ENCODE assay signal across 7 mouse cellular contexts in genomic region chr14:20451302-20451701, GRCm38 (mm10). TPM values are rescaled to one million over a fixed set of nuclear protein-coding genes. Genes with fewer than 3 reads are reported as not detected.
DNase-seq lines count a peak whose midpoint lies in the region; ATAC-seq and TF ChIP-seq lines count a peak whose summit lies in the region.

No protein-coding gene starts in this region.

- no peaks in the 10 kb centered on the region for H3K27me3 ChIP-seq in lung, embryonic 16.5 days (ENCODE audit: control insufficient read depth, insufficient read depth, low read depth, low read length)
- no peaks in the 10 kb centered on the region for H3K27me3 ChIP-seq in forebrain, embryonic 12.5 days
- H3K27me3 ChIP-seq in limb, embryonic 14.5 days (ENCODE audit: control insufficient read depth, insufficient read depth, low read length), result no peaks in the 10 kb centered on the region
- H3K27me3 ChIP-seq in stomach, embryonic 15.5 days (replicated peaks), result no peaks in the 10 kb centered on the region

- TF ChIP-seq POLR2A in limb, embryonic 14.5 days (IDR thresholded peaks at IDR 0.05; ENCODE audit: borderline replicate concordance, extremely low read depth, insufficient read depth, insufficient read length), result no peak

- no peak overlapping the region for H3K27ac ChIP-seq in lung, embryonic 16.5 days (ENCODE audit: low read length)
- no peak overlapping the region for H3K27ac ChIP-seq in forebrain, embryonic 12.5 days
- no peak overlapping the region for H3K27ac ChIP-seq in limb, embryonic 14.5 days (replicated peaks; ENCODE audit: low read depth, low read length)
- H3K27ac ChIP-seq in stomach, embryonic 15.5 days, result no peak overlapping the region

- H3K36me3 ChIP-seq in lung, embryonic 16.5 days (ENCODE audit: control insufficient read depth, insufficient read depth, low read length), result peaks cover 8% of the 10 kb centered on the region
- H3K36me3 ChIP-seq in forebrain, embryonic 12.5 days (replicated peaks), result no peaks in the 10 kb centered on the region
- H3K36me3 ChIP-seq in limb, embryonic 14.5 days (ENCODE audit: control insufficient read depth, insufficient read depth, low read length), result peaks cover 10% of the 10 kb centered on the region
- H3K36me3 ChIP-seq in stomach, embryonic 15.5 days, result peaks cover 11% of the 10 kb centered on the region

- intact Hi-C loops in gastrocnemius, postnatal 36 days (cut with DNase I), result no loop called here

- DNase-seq in lung, adult 18-20 months, result no peak
- DNase-seq in limb, embryonic 14.5 days (ENCODE audit: low spot score), result no peak
- no peak for DNase-seq in gastrocnemius, postnatal 36 days

- no peak for ATAC-seq in lung, embryonic 16.5 days (ENCODE audit: low read depth)
- ATAC-seq in forebrain, embryonic 12.5 days (ENCODE audit: low FRiP score), result no peak
- no peak for ATAC-seq in limb, embryonic 14.5 days (ENCODE audit: low FRiP score, low read depth)
- no peak for ATAC-seq in stomach, embryonic 15.5 days (ENCODE audit: insufficient read depth, low FRiP score, low read depth)
- ATAC-seq in cerebellum, adult (ENCODE audit: insufficient number of reproducible peaks, low FRiP score, low TSS enrichment), result no peak

- 13% methylated on average over 2 of the region's 2 CpGs for WGBS in lung, embryonic 16.5 days
- WGBS in forebrain, embryonic 12.5 days, result 20% methylated on average over 2 of the region's 2 CpGs
- WGBS in limb, embryonic 14.5 days, result 14% methylated on average over 2 of the region's 2 CpGs
- WGBS in stomach, embryonic 15.5 days, result 6% methylated on average over 2 of the region's 2 CpGs

- peak overlapping the region; percentile 55 for H3K4me3 ChIP-seq in lung, embryonic 16.5 days (ENCODE audit: low read length)
- peak overlapping the region; percentile 35 for H3K4me3 ChIP-seq in forebrain, embryonic 12.5 days (replicated peaks)
- peak overlapping the region; percentile 34 for H3K4me3 ChIP-seq in limb, embryonic 14.5 days (replicated peaks; ENCODE audit: low read length)
- peak overlapping the region; percentile 43 for H3K4me3 ChIP-seq in stomach, embryonic 15.5 days (replicated peaks)

- peak overlapping the region; percentile 60 for H3K9ac ChIP-seq in lung, embryonic 16.5 days (ENCODE audit: low read length)
- 0 out of 2 replicates have a peak overlapping the region, but pooled peaks have one; percentile 9 for H3K9ac ChIP-seq in forebrain, embryonic 12.5 days
- H3K9ac ChIP-seq in limb, embryonic 14.5 days (ENCODE audit: low read depth, low read length, severe bottlenecking), result 0 out of 2 replicates have a peak overlapping the region, but pooled peaks have one; percentile 29
- H3K9ac ChIP-seq in stomach, embryonic 15.5 days, result no peak overlapping the region

- H3K9me3 ChIP-seq in lung, embryonic 16.5 days (ENCODE audit: control insufficient read depth, low read length), result no peaks in the 10 kb centered on the region
- H3K9me3 ChIP-seq in forebrain, embryonic 12.5 days, result no peaks in the 10 kb centered on the region
- no peaks in the 10 kb centered on the region for H3K9me3 ChIP-seq in limb, embryonic 14.5 days (ENCODE audit: control insufficient read depth, low read length)
- no peaks in the 10 kb centered on the region for H3K9me3 ChIP-seq in stomach, embryonic 15.5 days

- peak overlapping the region; percentile 67 for H3K4me2 ChIP-seq in lung, embryonic 16.5 days (ENCODE audit: low read depth, low read length)
- H3K4me2 ChIP-seq in forebrain, embryonic 12.5 days, result peak overlapping the region; percentile 51
- H3K4me2 ChIP-seq in limb, embryonic 14.5 days (replicated peaks; ENCODE audit: low read depth, low read length, severe bottlenecking), result peak overlapping the region; percentile 69
- peak overlapping the region; percentile 59 for H3K4me2 ChIP-seq in stomach, embryonic 15.5 days

- H3K4me1 ChIP-seq in lung, embryonic 16.5 days (replicated peaks; ENCODE audit: control insufficient read depth, insufficient read depth, low read length), result peaks cover 2% of the 10 kb centered on the region; the same call in 1 of the 2 replicates
- peaks cover 8% of the 10 kb centered on the region; the same call in 1 of the 2 replicates for H3K4me1 ChIP-seq in forebrain, embryonic 12.5 days
- peaks cover 8% of the 10 kb centered on the region; the same call in 1 of the 2 replicates for H3K4me1 ChIP-seq in limb, embryonic 14.5 days (ENCODE audit: control insufficient read depth, insufficient read depth, low read length)
- no peaks in the 10 kb centered on the region for H3K4me1 ChIP-seq in stomach, embryonic 15.5 days

RNA-seq across cellular contexts. Expression of gene Cfap70, which starts 0.7 kb away (rescaled TPM):
- polyA plus RNA-seq in lung, embryonic 16.5 days (2015; fragmentation: Nextera tagmentation; extraction: Ambion mirVana), result 2.2 and 5.6 TPM in 2 replicates
- 0.44 and 0.82 TPM in 2 replicates for polyA plus RNA-seq in forebrain, embryonic 12.5 days (2016; fragmentation: Nextera tagmentation; extraction: Ambion mirVana)
- 0.18 and 0.30 TPM in 2 replicates for polyA plus RNA-seq in limb, embryonic 14.5 days (2012; rRNA removed)
- 0.15 and 0.76 TPM in 2 replicates for polyA plus RNA-seq in limb, embryonic 14.5 days (2014; fragmentation: Nextera tagmentation; extraction: Ambion mirVana)
- polyA plus RNA-seq in stomach, embryonic 15.5 days (2015; fragmentation: Nextera tagmentation; extraction: Ambion mirVana), result 0.27 and 0.63 TPM in 2 replicates
- under 1 TPM; 0.08 to 0.22 TPM for total RNA-seq in gastrocnemius, postnatal 36 days (2021)

RNA-seq across cellular contexts. Expression of gene Anxa7, which starts 28.6 kb away (rescaled TPM):
- 45.4 TPM in 2 replicates for polyA plus RNA-seq in lung, embryonic 16.5 days (2015; fragmentation: Nextera tagmentation; extraction: Ambion mirVana)
- 10.0 and 13.0 TPM in 2 replicates for polyA plus RNA-seq in forebrain, embryonic 12.5 days (2016; fragmentation: Nextera tagmentation; extraction: Ambion mirVana)
- 50.5 and 52.8 TPM in 2 replicates for polyA plus RNA-seq in limb, embryonic 14.5 days (2012; rRNA removed)
- 45.5 and 46.5 TPM in 2 replicates for polyA plus RNA-seq in limb, embryonic 14.5 days (2014; fragmentation: Nextera tagmentation; extraction: Ambion mirVana)
- 58.4 and 59.9 TPM in 2 replicates for polyA plus RNA-seq in stomach, embryonic 15.5 days (2015; fragmentation: Nextera tagmentation; extraction: Ambion mirVana)
- total RNA-seq in gastrocnemius, postnatal 36 days (2021), result 10 to 100 TPM; 29.1 to 36.8 TPM

RNA-seq across cellular contexts. Expression of gene Mss51, which starts 45.4 kb away (rescaled TPM):
- 0.45 and 1.0 TPM in 2 replicates for polyA plus RNA-seq in lung, embryonic 16.5 days (2015; fragmentation: Nextera tagmentation; extraction: Ambion mirVana)
- polyA plus RNA-seq in forebrain, embryonic 12.5 days (2016; fragmentation: Nextera tagmentation; extraction: Ambion mirVana), result 1.3 and 1.4 TPM in 2 replicates
- polyA plus RNA-seq in limb, embryonic 14.5 days (2012; rRNA removed), result 5.6 and 6.3 TPM in 2 replicates
- polyA plus RNA-seq in limb, embryonic 14.5 days (2014; fragmentation: Nextera tagmentation; extraction: Ambion mirVana), result 1.5 and 1.8 TPM in 2 replicates
- polyA plus RNA-seq in stomach, embryonic 15.5 days (2015; fragmentation: Nextera tagmentation; extraction: Ambion mirVana), result 0.64 and 0.92 TPM in 2 replicates
- total RNA-seq in gastrocnemius, postnatal 36 days (2021), result 10 to 100 TPM; 20.2 to 36.2 TPM

RNA-seq across cellular contexts. Expression of gene Mrps16, which starts 57.9 kb away (rescaled TPM):
- polyA plus RNA-seq in lung, embryonic 16.5 days (2015; fragmentation: Nextera tagmentation; extraction: Ambion mirVana), result 88.8 and 89.0 TPM in 2 replicates
- 59.8 and 60.2 TPM in 2 replicates for polyA plus RNA-seq in forebrain, embryonic 12.5 days (2016; fragmentation: Nextera tagmentation; extraction: Ambion mirVana)
- 62.9 and 63.5 TPM in 2 replicates for polyA plus RNA-seq in limb, embryonic 14.5 days (2012; rRNA removed)
- 99.0 and 99.7 TPM in 2 replicates for polyA plus RNA-seq in limb, embryonic 14.5 days (2014; fragmentation: Nextera tagmentation; extraction: Ambion mirVana)
- 85.2 and 90.9 TPM in 2 replicates for polyA plus RNA-seq in stomach, embryonic 15.5 days (2015; fragmentation: Nextera tagmentation; extraction: Ambion mirVana)
- total RNA-seq in gastrocnemius, postnatal 36 days (2021), result 10 to 100 TPM; 40.4 to 41.3 TPM
